Mouse (Mus musculus) brain, embryonic 14.5 days (tissue): ENCODE data around the gene Evi5l.

Source experiments
- CTCF ChIP-seq: fragments of 200-500 bp; IDR thresholded peaks from 2 replicates; pipeline ENCODE4 v1.5.1; 2012; ENCODE audit warnings: inconsistent platforms, mild to moderate bottlenecking, moderate library complexity, borderline replicate concordance; ENCODE audit not compliant: insufficient read depth, insufficient read length; ENCODE audit errors: extremely low read depth
- POLR2A ChIP-seq: fragments of 200-500 bp; IDR thresholded peaks from 2 replicates; pipeline ENCODE4 v1.6.1; 2012; ENCODE audit warnings: mild to moderate bottlenecking, inconsistent platforms, borderline replicate concordance; ENCODE audit not compliant: poor library complexity, insufficient read depth, insufficient read length, severe bottlenecking; ENCODE audit errors: extremely low read depth

DNA sequence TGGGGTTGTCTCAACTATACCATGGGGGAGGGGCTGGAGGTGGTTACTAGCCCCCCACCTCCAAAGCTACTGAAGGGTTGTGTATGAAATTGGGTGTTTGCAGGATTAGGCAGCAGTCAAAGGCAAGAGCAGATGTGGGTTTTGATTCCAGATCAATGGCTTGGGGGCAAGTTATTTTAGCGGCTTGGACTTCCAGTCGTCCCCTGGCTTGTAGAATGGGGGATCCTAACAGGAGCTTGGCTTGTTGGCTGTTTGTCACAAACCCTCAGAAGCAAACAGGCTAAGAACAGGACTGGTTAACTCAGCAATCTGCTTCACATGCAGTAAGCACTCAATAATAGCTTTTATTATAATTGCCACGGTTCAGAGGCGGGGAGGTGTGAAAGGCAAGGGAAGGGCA, 91.0 kb downstream of the Evi5l start:
- TF ChIP-seq POLR2A = no peak
- no peak for TF ChIP-seq CTCF
